Mouse (Mus musculus): Measurements from ENCODE around the gene Extl1.

Gene Extl1

DNA sequence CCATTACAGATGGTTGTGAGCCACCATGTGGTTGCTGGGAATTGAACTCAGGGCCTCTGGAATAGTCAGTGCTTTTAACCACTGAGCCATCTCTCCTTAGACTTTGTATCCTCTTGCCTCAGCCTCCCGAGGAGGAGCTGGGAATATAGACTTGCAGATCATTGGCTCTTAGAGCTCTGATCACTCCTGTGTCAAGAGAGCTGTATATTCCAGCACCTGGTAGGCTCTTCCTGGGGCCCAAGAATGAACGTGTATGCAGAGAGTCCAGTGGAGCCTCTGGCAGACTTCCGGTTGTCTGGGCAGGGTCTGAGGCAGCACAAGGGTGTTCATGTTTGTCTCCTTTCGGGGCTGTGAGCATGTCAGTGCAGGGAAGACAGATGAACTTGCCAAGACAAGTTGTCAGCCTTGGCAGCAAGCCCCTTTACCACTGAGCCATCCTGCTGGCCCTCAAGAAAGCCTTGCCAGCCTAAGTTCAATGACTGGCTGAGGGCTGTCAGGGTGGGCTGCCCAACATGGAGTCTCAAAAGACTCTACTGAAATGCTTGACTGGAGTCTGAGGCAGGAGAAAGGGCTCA is 69.5 kb downstream of the Extl1 start:
- no peak for DNase-seq (ENCODE audit: low read depth, low spot score)

DNA sequence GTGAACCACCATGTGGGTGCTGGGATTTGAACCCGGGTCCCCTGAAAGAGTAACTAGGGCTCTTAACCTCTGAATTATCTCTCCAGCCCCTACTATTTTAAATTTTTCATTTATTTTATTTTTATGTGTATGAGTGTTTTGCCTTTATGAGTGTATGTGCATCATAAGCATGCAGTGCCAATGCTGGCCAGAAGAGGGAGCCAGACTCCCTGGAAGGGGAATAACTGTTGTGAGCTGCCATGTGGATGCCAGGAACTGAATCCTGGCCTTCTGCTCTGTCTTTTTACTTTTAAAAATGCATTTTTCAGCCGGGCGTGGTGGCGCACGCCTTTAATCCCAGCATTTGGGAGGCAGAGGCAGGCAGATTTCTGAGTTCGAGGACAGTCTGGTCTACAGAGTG is 70.7 kb downstream of the Extl1 start:
- no peak for DNase-seq (ENCODE audit: low read depth, low spot score)

DNA sequence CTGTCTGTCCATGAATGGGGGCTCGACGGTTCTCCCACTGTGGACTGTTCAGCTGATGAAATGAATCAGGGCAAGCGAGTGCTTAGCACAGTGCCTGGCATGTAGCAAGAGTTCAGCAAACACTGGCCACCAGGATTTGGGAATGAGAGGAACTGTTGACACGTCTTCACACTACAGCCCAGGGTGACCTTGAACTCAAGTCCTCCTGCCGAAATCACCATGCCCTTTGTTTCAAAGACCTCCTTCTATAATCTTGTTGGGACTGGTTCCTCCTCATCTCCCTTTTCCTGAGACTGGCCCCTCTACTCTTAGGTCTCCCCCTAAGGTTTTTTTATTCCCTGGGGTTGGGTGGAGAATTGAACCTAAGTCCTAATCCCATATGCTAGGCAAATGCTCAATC is 71.3 kb downstream of the Extl1 start:
- DNase-seq (ENCODE audit: low read depth, low spot score) = no peak

DNA sequence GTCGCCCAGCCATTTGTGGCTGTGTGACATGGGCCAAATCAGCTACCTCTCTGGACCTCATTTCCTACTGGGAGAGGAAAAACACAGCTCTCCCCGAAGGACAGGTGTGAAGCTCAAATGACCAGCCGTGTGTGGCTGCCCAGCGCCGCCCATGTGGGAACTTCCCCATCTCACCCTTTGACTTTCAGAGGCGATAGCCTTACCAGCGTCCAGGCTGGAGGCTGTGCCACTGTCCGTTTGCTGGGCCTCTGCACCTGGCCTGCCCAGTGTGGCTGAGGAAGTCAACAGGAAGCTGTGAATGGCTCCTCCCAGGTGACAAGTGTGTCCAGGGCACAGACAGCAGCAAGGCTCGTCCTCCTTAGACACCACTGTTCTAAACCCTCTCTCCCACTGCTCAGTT is 71.9 kb downstream of the Extl1 start:
- DNase-seq (ENCODE audit: low read depth, low spot score) = no peak

DNA sequence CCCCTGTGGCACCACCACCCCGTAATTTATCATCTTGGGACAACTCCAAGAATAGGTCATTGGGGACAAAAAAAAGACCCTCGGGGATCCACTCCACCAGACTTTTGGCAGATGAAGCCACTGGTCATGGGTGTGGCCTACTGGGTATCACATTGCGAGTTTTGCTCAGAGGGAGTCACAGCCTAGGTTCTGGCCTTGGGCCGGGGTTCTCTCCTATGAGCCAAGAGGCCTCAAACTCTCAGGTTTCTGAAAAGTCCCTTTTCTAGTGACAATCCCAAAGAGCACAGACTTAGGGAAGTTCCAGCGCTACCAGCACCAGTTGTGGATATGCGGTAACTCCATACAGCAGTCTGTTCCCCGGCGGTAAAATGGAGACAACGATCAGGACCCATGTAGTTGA is 73.0 kb downstream of the Extl1 start:
- no peak for DNase-seq (ENCODE audit: low read depth, low spot score)

DNA sequence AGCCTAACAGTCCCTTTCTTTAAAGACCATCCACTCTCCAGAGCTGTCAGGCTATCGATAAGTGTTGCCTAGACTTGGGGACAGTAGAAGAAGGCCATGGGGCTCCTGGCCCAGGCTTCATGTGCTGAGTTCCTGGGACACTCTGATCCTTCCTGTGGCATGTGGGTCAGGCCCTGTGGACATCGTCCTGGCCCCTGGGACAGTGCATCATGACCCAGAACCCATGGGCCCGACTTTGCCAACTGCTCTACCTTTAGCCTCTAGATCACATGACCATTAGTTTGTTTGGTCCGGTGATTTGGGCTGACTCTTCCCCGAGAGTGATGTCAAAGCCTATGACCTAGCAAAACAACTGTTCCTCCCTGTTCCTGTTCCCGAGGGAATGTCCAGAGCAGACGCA is 73.5 kb downstream of the Extl1 start:
- DNase-seq (ENCODE audit: low read depth, low spot score) = no peak

DNA sequence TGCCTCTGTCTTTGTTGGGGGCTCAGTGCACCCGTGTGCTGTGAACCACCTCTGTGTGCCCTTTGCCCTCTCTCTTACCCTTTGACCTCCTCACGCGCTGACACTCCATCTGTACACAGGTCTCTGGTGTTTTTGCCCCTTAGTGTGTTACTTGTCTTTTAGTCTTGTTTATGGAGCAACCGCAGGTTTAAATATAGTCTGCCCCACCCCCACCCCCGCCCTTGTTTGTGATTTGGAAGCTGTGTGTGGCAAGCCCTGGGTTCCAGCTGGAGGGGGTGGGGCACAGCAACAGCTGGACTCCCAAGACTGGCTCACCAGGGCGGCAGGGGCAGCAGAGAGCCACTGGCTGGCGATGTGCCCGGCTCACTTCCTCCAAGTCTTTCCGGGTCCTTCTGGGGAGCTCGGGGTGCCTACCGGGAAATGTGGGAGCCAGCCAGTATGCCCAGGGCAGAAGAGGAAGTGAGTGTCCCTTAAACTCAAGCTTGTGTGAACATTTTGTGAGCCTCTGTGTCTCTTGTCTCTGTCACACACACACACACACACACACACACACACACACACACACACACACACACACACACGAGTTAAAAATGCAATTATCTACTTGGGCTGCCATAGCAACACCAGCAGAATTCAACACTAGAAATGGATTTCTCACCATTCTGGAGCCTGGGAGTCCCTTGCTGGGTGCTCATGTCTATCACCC is 76.1 kb downstream of the Extl1 start:
- DNase-seq (ENCODE audit: low read depth, low spot score) = peak; percentile 42

DNA sequence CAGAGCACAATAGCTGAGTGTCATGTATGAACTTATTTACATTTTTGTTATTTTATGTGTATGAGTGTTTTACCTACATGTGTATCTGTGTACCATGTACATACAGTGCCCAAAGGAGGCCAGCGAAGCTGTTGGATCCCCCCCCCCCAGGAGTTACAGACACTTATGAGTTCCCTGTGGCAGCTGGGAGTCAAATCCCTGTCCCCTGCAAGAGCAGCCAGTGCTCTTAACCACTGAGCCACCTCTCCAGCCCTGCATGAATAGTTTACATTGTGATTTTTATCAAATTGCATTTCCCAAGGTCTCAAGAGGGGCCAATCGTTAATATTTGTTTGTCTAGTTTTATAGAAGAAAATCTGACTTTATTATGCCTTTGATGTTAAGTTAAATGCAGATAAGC is 76.7 kb downstream of the Extl1 start:
- no peak for DNase-seq (ENCODE audit: low read depth, low spot score)

Measured in 3T3-L1 (cell line).